Mouse (Mus musculus): ENCODE data around the gene Tubb3.

Tubb3 gene

DNA sequence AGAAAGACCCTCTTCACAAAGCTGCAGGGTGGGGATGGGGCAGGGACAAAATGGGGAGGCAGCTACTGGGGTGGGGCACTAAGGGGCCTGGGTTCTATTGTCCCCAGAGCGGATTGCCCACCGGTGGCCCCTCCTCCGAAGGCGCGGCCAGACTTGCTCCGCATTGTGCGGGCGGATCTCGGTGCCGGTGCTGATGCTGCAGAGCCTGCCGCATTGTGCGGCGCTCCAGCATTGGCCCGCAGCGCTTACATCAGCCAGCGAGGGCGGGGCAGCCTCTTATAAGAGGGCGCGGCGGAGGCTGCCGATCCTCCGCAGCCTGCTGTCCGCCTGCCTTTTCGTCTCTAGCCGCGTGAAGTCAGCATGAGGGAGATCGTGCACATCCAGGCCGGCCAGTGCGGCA is at the start of gene Tubb3:
Tubb3 (plus strand) TSS at position 179 of the 400 bp plus-strand sequence.
- peak; percentile 50 for DNase-seq

DNA sequence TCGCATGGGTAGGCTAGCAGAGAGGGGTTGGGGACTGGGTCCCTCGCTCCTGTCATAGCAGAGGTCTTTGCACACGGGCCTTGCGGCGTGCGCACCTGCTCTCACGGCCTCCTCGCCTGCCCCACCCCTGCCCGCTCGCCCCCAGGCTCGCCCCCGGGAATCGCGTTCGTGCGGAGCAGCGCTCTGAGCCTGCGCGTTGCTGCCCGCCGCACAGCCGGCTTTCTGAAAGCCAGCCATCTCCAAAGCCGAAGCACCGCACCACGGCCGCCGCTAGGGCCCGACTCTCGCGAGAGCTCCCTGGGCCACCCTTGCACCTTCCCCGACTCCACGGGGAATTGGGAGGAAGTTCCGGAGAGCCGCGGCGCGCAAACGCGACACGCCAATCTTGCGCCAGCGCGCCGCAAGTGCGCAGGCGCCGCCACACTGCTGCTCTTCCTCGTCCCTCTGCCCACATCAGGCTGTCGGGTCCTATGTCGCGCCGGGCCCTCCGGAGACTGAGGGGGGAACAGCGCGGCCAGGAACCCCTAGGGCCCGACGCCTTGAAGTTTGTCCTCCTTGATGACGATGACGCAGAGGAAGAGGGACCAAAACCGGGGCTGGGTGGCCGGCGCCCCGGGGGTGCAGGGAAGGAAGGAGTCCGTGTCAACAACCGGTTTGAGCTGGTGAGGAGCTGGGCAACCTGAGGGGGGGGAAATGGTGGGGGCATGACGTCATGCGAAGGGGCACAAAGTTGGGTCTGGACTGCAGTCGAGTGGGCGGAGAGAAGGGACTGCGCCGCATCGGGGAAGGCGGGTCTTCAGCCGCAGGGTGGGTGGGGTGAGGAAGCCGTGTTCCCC is 37.6 kb upstream of the Tubb3 start, which contains the start of gene Tcf25:
Tcf25 (plus strand) TSS at position 351 of the 836 bp plus-strand sequence.
- DNase-seq: peak; percentile 96

DNA sequence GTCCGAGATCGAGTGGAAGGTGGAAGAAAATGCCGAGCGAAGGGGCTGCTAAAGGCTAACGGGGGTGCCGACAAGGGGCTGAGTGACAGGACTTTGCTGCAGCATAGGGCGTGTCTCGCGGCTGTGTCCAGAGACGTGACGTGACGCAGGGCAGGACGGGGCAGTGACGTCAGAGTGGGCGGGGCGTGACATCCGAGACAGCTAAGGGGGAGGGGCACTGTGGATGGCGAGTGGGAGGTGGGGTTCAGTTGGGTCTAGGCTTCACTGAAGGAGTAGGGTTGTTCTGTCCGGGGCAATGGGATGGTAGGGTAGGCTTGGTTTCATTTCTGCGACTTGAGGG is 37.0 kb upstream of the Tubb3 start:
- DNase-seq: peak; percentile 96

DNA sequence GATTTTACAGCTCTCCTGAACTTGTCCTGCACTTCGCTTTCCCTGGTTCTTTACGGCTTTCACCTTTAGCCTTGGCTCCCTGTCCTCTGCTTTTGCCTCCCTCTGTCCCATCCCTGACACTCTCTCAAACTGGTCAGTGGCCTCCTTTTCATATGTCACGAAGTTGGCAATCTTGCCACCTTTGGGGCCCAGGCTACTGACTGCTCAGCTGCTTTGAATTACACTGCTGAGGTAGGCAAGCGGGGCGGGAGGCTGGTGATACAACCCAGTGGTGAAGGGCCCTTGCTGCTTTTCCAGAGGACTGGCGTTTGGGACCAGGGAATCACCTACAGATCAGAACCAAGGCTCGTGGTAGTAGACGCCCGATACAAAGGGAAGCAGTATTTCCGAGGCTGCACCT is 35.5 kb upstream of the Tubb3 start:
- no peak for DNase-seq

DNA sequence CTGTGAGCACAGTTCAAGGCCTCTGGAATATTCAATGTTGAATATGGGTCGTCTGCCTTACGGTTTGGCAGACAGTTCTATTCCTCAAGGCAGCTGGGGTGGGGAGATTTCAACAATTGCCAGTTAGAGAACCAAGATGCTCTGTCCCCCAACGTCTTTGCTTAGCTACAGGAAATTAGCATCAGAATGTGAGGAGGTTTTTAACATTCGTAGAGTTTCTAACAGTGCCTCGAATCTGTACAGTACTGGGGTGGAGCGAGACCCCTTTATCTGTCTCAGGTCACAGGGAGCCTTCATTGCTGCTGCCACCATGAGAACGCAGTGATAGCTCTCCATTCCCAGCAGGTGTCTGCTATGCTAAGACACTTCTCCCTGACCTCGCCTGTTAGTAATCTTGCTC is 35.1 kb upstream of the Tubb3 start:
- no peak for DNase-seq

DNA sequence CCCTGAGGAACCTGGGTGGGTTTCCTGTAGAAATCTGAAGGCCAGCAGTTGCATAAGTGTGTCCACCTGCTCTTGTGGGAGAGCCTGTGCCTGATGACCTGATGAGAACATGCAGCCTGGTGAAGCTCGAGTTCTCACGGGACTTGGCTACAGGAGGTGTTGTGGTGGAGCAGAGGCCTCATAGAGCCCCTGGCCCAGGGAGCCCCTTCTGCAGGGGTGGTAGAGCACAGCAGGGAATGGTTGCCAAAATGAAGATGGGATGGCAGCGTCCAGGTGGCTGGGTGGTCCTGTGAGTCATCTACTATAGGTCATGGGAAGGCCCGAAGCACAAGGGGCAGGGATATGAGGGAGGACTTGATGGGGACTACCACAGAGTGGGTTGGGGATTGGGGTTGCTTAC is 29.5 kb upstream of the Tubb3 start:
- DNase-seq: no peak

DNA sequence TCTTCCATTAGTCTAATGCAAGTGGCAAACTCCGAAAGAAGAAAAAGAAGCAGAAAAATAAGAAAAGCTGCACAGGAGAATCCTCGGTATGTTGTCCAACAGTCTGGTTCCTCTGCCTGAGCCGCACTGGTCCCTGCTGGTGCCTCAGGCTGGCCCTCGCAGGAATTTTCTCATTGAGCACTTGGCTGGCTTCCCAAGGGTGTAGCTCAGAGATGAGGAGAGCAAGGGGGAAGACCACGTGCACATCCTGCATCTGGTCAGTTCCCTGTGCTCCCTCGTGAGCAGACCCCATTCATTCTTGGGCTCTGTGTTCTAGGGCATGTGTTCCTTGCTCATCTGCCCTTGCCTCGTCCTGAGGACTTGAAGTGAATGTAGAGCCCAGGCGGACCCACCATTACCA is 28.7 kb upstream of the Tubb3 start:
- DNase-seq: peak; percentile 28

DNA sequence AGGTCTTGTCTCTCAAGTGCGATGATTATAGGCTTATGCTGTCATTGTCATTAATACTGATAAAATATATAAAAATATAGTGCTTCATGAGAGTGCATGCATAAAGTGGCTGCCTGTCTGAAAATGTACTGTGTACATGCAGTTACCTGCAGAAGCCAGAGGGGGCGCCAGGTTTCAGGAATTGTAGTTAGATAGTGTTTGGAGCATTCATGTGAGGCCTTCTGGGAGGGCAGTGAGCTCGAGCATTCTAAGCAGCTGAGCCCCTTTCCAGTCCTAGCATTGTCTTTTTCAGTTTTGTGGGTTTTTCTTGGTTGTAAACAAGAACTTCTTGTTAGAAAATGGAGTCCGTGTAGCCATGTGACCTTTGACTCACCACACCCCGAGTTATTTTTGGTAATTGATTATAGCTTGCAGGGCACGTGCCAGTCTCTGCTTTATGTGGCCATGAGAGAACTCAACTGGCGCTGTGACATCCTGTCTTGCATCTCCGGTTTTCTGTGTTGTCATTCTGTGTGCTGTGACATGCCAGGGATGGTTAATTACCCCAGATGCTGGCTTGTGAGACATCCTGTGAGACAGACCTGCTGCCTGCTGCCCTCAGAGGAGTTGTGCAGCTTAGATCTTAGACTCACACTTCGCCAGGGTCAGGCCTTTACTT is 26.2 kb upstream of the Tubb3 start:
- peak; percentile 22 for DNase-seq

DNA sequence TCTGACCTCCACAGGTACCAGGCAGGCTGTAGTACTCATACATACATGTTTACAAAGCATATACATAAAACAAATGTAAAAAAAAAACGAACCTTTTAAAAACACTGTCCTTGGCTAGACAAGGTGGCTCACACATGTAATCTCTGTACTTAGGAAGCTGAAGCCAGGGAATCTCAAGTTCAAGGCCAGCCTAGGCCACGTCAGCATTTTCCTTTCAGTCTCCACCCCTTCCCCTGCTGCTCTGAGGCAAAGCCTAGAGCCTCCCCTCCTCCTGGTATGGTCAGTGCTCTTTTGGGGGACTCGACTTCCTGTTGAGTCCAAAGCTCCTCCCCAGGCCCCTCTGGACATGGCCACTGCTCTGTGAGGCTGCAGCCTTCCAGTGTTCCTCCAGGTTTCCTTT is 24.2 kb upstream of the Tubb3 start:
- no peak for DNase-seq

DNA sequence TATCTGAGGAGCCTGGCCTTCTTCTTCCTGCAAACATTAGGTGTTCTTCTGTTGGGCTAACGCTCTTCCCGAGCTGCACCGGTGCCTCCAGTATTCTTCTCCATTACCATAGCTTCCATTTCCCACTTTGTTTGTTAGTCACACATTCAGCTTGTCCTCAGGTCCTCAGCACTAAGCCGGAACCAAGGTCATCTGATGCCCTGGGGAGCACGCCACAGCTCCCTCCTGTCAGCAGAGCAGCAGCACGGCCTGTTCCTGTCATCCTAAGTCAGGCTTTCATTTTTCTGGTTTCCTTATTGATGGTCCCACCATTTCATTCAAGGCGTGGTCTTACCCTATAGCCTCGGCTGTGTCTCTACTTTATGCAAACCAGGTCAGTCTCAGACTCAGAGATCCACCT is 23.4 kb upstream of the Tubb3 start:
- no peak for DNase-seq

DNA sequence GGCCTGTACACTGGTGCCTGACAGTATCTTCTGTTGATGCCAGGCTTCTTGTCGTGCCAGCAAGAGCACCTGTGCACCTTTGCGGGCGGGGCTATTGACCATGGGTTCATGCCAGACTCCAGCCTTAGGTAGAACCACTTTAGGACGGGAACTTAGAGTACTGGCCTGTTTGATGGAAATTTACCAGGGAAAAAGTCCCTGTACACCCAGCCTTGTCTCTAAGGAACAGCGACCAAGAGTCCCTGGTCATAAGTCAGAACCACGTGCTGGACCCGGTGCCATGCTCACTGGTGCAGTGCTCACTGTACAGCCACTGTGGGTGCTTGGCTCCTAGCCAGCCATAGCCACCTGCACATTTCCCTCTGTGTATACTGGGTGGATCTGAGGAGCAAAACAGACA is 22.2 kb upstream of the Tubb3 start:
- peak; percentile 46 for DNase-seq

DNA sequence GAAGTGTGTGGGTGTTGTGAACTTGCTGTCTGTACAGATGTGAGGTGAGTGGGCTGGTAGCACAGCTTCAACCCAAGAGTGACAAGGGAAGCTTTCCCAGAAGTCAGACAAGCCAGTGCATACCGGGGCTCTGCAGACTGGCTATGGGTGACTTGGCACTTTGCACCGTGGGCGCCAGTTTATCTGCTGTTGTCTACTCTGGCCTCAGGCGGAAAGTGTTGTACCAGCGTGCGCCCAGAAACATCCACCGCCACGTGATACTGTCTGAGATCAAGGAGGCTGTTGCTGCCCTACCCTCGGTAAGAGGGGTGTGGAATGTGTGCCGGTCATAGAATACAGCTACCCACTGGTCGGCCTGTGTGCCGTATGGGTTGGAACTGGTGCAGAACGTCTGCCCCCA is 12.9 kb upstream of the Tubb3 start:
- DNase-seq: no peak

DNA sequence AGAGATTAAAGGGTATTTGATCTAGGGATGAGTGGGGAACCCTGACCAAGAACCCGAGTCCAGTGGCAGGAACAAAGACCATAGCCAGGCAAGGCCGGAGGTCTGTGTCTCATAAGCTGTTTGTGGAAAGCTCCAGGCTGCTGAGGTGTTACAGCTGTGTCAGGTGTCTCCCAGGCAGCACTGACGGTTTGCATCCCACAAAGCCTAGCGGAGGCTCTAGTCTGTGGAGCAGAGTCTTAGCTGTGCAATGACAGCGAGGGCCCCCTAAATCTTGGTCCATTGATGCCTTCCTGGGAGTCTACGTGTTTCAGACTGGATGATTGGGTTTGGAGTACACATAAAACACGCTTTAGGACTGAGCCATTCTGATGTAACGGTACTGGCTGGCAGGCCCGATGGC is 9.3 kb upstream of the Tubb3 start:
- DNase-seq: no peak

DNA sequence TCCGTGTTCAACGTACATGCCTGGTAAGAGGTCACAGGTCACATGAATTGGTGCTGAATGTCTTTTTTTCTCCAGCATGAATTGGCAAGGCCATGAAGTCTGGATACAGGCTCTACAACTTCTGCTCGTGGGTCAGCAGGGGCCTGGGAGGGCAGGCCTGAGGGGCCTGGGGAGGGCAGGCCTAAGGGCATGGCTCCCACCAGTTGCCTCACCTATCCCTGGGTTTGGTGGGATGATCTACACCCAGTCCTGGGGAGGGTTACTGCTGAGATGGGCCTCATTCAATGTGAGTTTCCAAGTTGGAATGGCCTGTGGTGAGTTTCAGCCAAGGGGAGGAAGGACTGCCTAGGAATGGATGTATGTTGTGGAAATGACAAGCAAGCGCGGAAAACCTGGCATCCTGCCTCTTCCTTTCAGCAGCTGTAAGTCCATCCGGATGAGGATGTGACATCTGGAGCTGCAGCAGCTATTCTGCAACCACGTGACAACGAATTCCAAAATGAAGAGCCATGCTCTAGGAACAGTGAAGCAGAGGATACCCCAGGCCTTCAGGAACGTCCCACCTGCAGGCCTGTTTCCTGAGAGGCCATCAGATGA is 8.4 kb upstream of the Tubb3 start:
- no peak for DNase-seq

DNA sequence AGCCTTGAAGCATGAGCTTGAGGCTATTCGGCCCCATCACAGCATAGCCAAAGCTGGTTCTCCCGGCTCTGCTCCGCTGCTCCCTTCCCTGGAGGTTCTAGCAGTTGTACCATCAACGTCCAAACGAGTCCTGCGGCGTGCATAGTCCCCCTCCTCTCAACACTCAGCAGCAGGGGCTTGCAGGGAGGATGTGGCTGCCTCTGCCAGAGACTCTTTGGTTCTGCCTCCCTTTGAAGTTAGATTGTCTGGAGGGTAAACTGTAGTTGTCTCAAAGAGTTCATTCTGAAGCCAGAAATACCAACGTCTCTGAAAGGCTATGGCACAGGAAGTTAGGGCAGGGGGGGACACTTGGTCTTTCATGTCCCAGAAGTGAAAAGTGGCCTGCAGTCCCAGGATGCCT is 6.7 kb upstream of the Tubb3 start:
- no peak for DNase-seq

DNA sequence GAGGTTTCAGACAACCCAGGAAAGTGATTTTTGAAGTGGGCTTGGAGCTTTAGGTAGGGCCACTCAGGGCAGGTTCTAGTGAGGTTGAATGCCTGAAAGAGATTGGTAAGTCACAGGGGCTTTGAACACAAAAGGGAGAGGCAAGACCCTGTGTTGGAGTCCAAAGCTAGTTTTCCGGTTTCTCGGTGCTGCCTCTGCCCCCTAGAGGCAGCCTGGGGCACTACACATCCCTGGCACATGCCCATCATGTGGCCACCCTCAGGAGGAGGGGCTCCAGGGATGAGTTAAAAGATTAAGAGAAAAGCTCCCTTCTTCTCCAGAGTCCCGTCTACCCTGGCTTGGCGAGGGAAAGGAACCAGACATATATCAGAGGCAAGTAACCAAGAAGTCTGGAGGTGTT is 4.4 kb upstream of the Tubb3 start, which contains the start of gene Mc1r:
Mc1r (plus strand) TSS at position 322 of the 400 bp plus-strand sequence.
- DNase-seq: peak; percentile 62

DNA sequence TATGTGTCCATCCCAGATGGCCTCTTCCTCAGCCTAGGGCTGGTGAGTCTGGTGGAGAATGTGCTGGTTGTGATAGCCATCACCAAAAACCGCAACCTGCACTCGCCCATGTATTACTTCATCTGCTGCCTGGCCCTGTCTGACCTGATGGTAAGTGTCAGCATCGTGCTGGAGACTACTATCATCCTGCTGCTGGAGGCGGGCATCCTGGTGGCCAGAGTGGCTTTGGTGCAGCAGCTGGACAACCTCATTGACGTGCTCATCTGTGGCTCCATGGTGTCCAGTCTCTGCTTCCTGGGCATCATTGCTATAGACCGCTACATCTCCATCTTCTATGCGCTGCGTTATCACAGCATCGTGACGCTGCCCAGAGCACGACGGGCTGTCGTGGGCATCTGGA is 3.6 kb upstream of the Tubb3 start:
- DNase-seq: no peak

DNA sequence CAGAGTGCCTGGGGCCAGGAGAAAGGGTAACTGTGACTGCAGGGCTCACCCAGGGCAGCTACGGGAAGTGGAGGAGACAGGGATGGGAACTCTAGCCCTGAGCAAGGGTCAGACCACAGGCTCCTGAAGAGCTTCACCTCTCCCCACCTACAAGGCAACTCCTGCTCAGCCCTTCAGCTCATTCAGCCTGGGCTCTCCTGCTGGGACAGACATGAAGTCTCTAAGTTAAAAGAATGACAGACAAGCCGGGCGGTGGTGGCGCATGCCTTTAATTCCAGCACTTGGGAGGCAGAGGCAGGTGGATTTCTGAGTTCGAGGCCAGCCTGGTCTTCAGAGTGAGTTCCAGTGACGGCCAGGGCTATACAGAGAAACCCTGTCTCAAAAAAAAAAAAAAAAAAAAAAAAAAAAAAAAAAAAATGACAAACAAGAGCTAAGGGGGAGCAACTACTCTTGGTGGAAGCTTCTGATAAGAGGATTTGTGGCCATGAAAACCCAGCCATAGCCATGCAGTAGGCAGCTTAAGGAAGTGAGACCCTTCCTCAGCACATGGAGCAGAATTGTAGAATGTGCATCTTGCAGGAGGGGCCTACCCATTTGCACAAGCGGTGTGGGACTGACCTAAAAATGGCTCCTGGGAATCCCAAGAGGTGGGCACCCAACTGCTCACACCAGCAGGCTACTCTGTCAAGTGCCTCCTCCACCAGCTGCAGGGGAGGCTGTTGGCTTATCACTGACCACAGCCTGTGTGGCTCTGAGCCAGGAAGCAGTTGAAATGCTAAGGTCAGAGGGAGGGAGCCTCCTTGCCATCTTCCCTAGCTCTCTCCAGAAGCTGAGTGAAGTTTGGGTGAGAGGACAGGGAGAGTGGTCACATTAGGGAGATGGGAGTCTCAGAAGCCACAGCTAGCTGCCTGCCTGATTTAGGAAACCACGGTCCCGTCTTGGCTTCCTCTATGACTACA is 2.4 kb upstream of the Tubb3 start:
- no peak for DNase-seq

DNA sequence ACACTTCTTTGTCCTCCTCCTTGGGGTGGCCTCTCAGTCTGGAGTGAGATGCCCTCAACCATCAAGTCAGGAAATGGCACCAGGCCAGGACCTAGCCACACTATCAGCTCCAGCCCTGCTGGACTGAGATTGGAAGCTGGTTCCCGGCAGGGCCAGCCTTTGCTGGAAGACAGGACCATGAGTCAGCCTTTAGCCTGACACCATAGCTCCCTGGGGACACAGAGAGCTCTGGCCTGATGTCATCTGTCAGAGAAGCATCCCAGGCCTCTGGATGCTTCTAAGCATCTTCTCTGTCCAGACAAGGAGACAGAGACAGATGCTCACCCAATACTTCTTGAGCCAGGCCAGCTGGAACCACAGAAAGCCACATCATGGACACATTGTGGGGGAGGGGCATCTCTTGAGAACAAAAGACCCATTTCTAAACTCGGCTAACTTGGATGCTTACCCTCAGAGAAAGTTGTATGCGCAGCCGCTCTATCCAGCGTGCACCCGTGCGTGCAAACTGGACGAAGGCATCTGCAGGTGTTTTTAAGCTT is 1.1 kb upstream of the Tubb3 start:
- DNase-seq: peak; percentile 23

DNA sequence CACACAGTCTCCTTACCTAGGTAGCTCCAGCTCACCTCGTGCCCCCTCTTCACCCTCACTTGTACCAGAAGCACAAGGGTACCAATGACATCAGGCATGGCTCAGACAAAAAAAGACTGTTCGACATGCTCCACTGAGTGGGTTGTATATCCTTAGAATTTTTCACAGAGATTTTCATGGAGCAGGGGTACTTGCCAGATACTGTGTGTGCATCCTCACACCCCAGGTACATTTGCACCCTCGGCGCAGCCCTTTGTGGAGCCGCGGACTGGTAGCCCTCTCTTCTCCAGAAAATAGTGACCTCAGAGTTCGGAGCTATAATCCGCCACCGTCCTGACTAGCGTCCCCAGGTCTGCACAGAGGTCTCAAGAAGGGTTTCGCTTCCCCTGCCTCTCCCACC is 436 bp upstream of the Tubb3 start:
- no peak for DNase-seq

DNA sequence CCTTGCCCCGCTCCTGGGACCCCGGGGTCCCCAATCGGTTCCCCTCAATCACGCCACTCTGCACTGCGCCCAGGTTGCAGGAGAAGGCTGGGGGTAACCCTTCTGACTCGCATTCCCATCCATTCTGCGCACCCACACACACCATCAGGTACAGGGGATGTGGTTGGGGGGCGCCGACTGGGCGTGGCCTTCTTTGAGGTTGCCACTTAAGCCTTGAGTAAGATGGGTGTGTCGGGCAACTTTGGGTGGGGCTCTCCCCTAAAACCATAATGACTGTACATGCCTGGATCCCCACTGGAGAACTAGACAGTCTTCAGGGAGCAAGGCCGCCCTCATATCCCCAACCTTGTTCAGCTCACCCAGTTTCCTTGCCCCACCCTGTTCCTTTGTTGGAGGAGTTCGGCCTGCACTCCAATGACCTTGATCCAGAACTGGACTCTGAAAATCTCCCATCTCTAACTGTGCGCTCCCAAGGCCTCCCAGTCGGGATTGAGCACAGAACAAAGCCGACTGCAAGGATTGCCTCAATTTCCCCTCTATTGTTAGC is 630 bp downstream of the Tubb3 start:
- no peak for DNase-seq

DNA sequence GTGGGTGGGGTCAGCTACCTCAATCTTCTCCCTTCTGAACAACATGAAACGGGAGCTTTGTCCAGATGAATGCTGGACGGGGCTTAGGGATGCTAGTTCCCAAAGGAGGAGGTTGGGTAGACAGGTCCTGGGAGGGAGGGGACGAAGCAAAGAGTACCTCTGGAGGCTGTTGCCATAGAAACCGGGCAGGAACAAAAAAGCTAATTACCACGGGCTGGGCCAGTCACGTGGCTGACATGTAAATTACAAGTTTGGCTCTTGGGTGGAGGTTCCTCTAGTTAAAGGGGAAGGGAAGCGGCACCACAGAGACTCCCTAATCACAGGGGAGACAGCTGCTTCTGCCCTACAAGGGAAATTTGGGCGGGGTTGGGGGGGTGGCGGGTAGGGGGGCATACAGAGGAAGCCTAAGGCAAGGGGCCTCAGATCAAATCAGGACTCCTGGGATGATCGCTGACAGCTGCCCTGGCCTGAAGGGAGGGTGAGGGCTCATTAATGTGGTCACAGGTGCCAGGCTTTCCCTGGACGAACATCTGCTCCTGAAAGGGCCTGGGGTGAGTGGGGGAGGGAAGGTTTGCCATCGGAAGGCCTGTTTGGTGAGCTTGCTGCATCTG is 1.4 kb downstream of the Tubb3 start:
- no peak for DNase-seq

Data from kidney, postnatal 14 days (tissue).